Mouse (Mus musculus): ENCODE data around the gene Slc27a5. TPM values are rescaled to one million over a fixed set of nuclear protein-coding genes. Genes with fewer than 3 reads are reported as not detected.

Gene Slc27a5
- polyA plus RNA-seq (2012; rRNA removed): 1.7 and 2.1 TPM in 2 replicates

DNA sequence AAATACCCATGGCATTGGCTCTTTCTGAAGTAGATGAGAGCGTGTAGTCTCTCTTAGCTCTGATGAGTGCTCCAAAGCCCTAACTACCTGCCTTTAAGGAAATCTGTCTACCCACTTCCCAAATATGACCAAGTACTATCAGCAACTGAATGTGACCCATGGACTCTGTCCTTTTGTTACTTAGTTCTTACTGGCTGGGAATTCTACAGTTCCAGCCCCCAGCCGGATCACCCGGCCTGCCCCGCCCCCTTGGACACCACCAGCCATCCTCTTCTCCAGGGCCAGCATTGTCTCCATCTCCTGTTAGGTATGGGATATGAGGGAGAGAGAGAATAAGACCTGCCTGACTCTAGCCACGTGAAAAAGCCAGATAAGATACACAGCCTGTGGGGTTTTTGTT is at the start of gene Slc27a5:
Slc27a5 (minus strand) TSS at position 140 of the 400 bp plus-strand sequence.
- TF ChIP-seq POLR2A (IDR thresholded peaks at IDR 0.05; ENCODE audit: borderline replicate concordance, insufficient read depth, low read length) (no peak), CTCF (IDR thresholded peaks at IDR 0.05; ENCODE audit: borderline replicate concordance, insufficient read depth, low read depth, low read length) (no peak)

GRCm38 (mm10) chr7:13046084-13046483 is 48.1 kb upstream of the Slc27a5 start:
- Histone ChIP-seq H3K4me1 (ENCODE audit: control insufficient read depth, insufficient read depth, low read length) (peaks cover 18% of the 10 kb centered on the region; the same call in 1 of the 2 replicates), H3K27me3 (ENCODE audit: control insufficient read depth, insufficient read depth, low read length) (no peaks in the 10 kb centered on the region), H3K4me3 (replicated peaks; ENCODE audit: insufficient read depth, low read depth, low read length) (no peak overlapping the region), H3K27ac (ENCODE audit: insufficient read depth, low read length) (no peak overlapping the region)
- TF ChIP-seq CTCF (IDR thresholded peaks at IDR 0.05; ENCODE audit: borderline replicate concordance, insufficient read depth, low read depth, low read length) (peak; percentile 69), POLR2A (IDR thresholded peaks at IDR 0.05; ENCODE audit: borderline replicate concordance, insufficient read depth, low read length) (no peak)
- 5% methylated on average over 2 of the region's 2 CpGs for WGBS
- peak; percentile 52 to 68 for DNase-seq

More for the DNA sequence above, at the start of gene Slc27a5:
- no peaks in the 10 kb centered on the region for H3K27me3 ChIP-seq (ENCODE audit: control insufficient read depth, insufficient read depth, low read length)
- DNase-seq: no peak
- WGBS: 71% methylated on average over 5 of the region's 5 CpGs
- no peak within 1 kb of the TSS for H3K27ac ChIP-seq (ENCODE audit: insufficient read depth, low read length)
- H3K4me3 ChIP-seq (replicated peaks; ENCODE audit: insufficient read depth, low read depth, low read length): no peak within 1 kb of the TSS
- no peaks in the 10 kb centered on the region for H3K4me1 ChIP-seq (ENCODE audit: control insufficient read depth, insufficient read depth, low read length)

- peak overlapping the region; percentile 86 for H3K27ac ChIP-seq (ENCODE audit: insufficient read depth, low read length)
- TF ChIP-seq CTCF (IDR thresholded peaks at IDR 0.05; ENCODE audit: borderline replicate concordance, insufficient read depth, low read depth, low read length) (no peak), POLR2A (IDR thresholded peaks at IDR 0.05; ENCODE audit: borderline replicate concordance, insufficient read depth, low read length) (no peak)
- no peak for DNase-seq
Observed at GRCm38 (mm10) chr7:13044254-13044625, 46.2 kb upstream of the Slc27a5 start.

DNA sequence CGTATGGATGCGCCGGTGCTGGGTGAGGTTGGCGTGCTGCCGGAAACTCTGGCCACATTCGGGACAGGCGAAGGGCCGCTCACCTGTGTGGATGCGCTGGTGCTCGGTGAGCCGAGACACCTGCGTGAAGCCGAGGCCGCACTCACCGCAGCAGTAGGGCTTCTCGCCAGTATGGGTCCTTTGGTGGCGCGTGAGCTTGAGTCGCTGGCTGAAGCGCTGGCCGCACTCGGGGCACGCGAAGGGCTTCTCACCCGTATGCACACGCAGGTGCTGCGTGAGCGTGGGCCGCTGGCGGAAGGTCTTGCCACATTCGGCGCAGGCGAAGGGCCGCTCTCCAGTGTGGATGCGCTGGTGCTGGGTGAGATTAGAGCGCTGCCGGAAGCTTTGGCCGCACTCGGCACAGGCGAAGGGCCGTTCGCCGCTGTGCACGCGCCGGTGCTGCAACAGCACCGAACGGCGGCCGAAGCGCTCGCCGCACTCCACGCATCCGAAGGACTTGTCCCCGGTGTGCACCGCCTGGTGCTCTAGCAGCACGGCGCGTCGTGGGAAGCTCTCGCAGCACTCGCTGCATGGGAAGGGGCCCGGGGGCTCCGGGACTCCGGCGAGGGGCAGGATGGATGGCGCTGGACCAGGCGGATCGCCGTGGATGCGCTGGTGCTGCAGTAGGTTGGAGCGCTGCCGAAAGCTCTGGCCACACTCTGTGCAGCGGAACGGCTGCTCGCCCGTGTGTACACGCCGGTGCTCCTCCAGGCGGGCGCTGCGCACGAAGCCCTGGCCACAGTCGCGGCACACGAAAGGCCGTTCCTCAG is 45.7 kb upstream of the Slc27a5 start:
- Histone ChIP-seq H3K4me3 (replicated peaks; ENCODE audit: insufficient read depth, low read depth, low read length) (peak overlapping the region; percentile 52), H3K4me1 (ENCODE audit: control insufficient read depth, insufficient read depth, low read length) (peaks cover 22% of the 10 kb centered on the region), H3K27ac (ENCODE audit: insufficient read depth, low read length) (peak overlapping the region; percentile 86), H3K27me3 (ENCODE audit: control insufficient read depth, insufficient read depth, low read length) (no peaks in the 10 kb centered on the region)
- DNase-seq: peak; percentile 84 to 88
- 1% methylated on average over 88 of the region's 88 CpGs for WGBS
- peak; percentile 28 for TF ChIP-seq POLR2A (IDR thresholded peaks at IDR 0.05; ENCODE audit: borderline replicate concordance, insufficient read depth, low read length)
- no peak for TF ChIP-seq CTCF (IDR thresholded peaks at IDR 0.05; ENCODE audit: borderline replicate concordance, insufficient read depth, low read depth, low read length)

More at GRCm38 (mm10) chr7:13044254-13044625, 46.2 kb upstream of the Slc27a5 start:
- under 1% methylated on average over 23 of the region's 23 CpGs for WGBS
- H3K4me1 ChIP-seq (ENCODE audit: control insufficient read depth, insufficient read depth, low read length): peaks cover 18% of the 10 kb centered on the region; the same call in 1 of the 2 replicates
- no peaks in the 10 kb centered on the region for H3K27me3 ChIP-seq (ENCODE audit: control insufficient read depth, insufficient read depth, low read length)
- peak overlapping the region; percentile 52 for H3K4me3 ChIP-seq (replicated peaks; ENCODE audit: insufficient read depth, low read depth, low read length)

GRCm38 (mm10) chr7:13043120-13043444 is 45.1 kb upstream of the Slc27a5 start:
- Histone ChIP-seq H3K27me3 (ENCODE audit: control insufficient read depth, insufficient read depth, low read length) (no peaks in the 10 kb centered on the region), H3K27ac (ENCODE audit: insufficient read depth, low read length) (peak overlapping the region; percentile 86), H3K4me3 (replicated peaks; ENCODE audit: insufficient read depth, low read depth, low read length) (peak overlapping the region; percentile 52), H3K4me1 (ENCODE audit: control insufficient read depth, insufficient read depth, low read length) (peaks cover 22% of the 10 kb centered on the region)
- TF ChIP-seq CTCF (IDR thresholded peaks at IDR 0.05; ENCODE audit: borderline replicate concordance, insufficient read depth, low read depth, low read length) (no peak), POLR2A (IDR thresholded peaks at IDR 0.05; ENCODE audit: borderline replicate concordance, insufficient read depth, low read length) (0 out of 2 replicates have a peak, but pooled peaks have one; percentile 39)
- 13% methylated on average over 16 of the region's 16 CpGs for WGBS
- no peak for DNase-seq

- Histone ChIP-seq H3K4me1 (ENCODE audit: control insufficient read depth, insufficient read depth, low read length) (peaks cover 22% of the 10 kb centered on the region), H3K4me3 (replicated peaks; ENCODE audit: insufficient read depth, low read depth, low read length) (no peak overlapping the region), H3K27me3 (ENCODE audit: control insufficient read depth, insufficient read depth, low read length) (no peaks in the 10 kb centered on the region), H3K27ac (ENCODE audit: insufficient read depth, low read length) (peak overlapping the region; percentile 86)
- WGBS: 77% methylated on average over 6 of the region's 6 CpGs
- TF ChIP-seq POLR2A (IDR thresholded peaks at IDR 0.05; ENCODE audit: borderline replicate concordance, insufficient read depth, low read length): no peak
- TF ChIP-seq CTCF (IDR thresholded peaks at IDR 0.05; ENCODE audit: borderline replicate concordance, insufficient read depth, low read depth, low read length): no peak
- no peak for DNase-seq
Observed at GRCm38 (mm10) chr7:13042511-13042910, 44.5 kb upstream of the Slc27a5 start.

DNA sequence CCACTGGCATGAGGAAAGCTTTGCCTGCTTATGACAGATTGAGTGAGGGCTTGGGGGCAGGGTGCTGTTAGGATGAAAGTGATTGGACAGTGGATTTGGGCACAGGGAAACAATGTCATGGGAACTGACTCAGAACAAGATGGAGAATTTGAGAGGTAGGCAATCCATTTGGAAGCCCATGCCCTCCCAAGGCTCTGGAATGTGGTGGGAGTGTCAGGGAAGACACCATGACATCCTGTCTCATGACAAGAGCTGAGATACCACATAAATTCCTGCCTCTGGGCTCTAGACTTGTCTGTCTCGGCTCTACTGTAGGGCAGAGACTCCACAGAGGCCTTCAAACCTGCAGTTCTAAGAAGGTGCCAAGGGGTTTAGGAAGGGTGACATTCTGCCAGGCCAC is 43.3 kb upstream of the Slc27a5 start:
- Histone ChIP-seq H3K4me3 (replicated peaks; ENCODE audit: insufficient read depth, low read depth, low read length) (no peak overlapping the region), H3K27me3 (ENCODE audit: control insufficient read depth, insufficient read depth, low read length) (no peaks in the 10 kb centered on the region), H3K4me1 (ENCODE audit: control insufficient read depth, insufficient read depth, low read length) (peaks cover 20% of the 10 kb centered on the region), H3K27ac (ENCODE audit: insufficient read depth, low read length) (no peak overlapping the region)
- 78% methylated on average over 1 of the region's 1 CpGs for WGBS
- DNase-seq: peak in 1 of 2 experiments; percentile 6
- TF ChIP-seq CTCF (IDR thresholded peaks at IDR 0.05; ENCODE audit: borderline replicate concordance, insufficient read depth, low read depth, low read length): no peak
- TF ChIP-seq POLR2A (IDR thresholded peaks at IDR 0.05; ENCODE audit: borderline replicate concordance, insufficient read depth, low read length): no peak

- Histone ChIP-seq H3K4me1 (ENCODE audit: control insufficient read depth, insufficient read depth, low read length) (peaks cover 16% of the 10 kb centered on the region), H3K4me3 (replicated peaks; ENCODE audit: insufficient read depth, low read depth, low read length) (peak overlapping the region; percentile 88), H3K27me3 (ENCODE audit: control insufficient read depth, insufficient read depth, low read length) (no peaks in the 10 kb centered on the region), H3K27ac (ENCODE audit: insufficient read depth, low read length) (no peak overlapping the region; the same call in 1 of the 2 replicates)
- no peak for DNase-seq
- WGBS: 45% methylated on average over 1 of the region's 1 CpGs
- no peak for TF ChIP-seq CTCF (IDR thresholded peaks at IDR 0.05; ENCODE audit: borderline replicate concordance, insufficient read depth, low read depth, low read length)
- TF ChIP-seq POLR2A (IDR thresholded peaks at IDR 0.05; ENCODE audit: borderline replicate concordance, insufficient read depth, low read length): no peak
Observed at GRCm38 (mm10) chr7:13039181-13039580, 41.2 kb upstream of the Slc27a5 start.

Measured in cerebellum, adult 2 months (tissue).